Mouse (Mus musculus) gastrocnemius, postnatal 14 days (tissue): ENCODE measurements at regions not wholly inside any gene's neighbourhood (a gene's known extent, or its start where the extent isn't known, plus 50 kb on each side); places are given as distances from the start of the nearest gene placed in this dataset.
A peak's percentile ranks its signal among the peaks of the same experiment; 100 is the strongest.

Experiments
- DNase-seq: peaks from one replicate; pipeline ENCODE4 v3.0.0; 2021; ENCODE audit warnings: mixed read lengths
- intact Hi-C: fragments of 180-260 bp; cut with DNase I; formaldehyde crosslinking; loops from one replicate; pipeline ENCODE4 v1.15.1; 2025; ENCODE audit warnings: low total_unique reads

GRCm38 (mm10) chr10:54269785-54270184, 193.4 kb upstream of the Man1a start:
- DNase-seq = no peak
- intact Hi-C loops = no loop called here

- no peak for DNase-seq
- intact Hi-C loops = no loop called here
Measured at GRCm38 (mm10) chr10:54269354-54269753, 192.9 kb upstream of the Man1a start.

GRCm38 (mm10) chr10:54266656-54267055, 190.2 kb upstream of the Man1a start:
- intact Hi-C loops = no loop called here
- DNase-seq = no peak

GRCm38 (mm10) chr10:54254874-54255641, 178.6 kb upstream of the Man1a start:
- no peak for DNase-seq
- intact Hi-C loops = no loop called here

GRCm38 (mm10) chr10:54244995-54245394, 168.6 kb upstream of the Man1a start:
- intact Hi-C loops = no loop called here
- no peak for DNase-seq

GRCm38 (mm10) chr10:54202362-54202761, 126.0 kb upstream of the Man1a start:
- DNase-seq = no peak
- intact Hi-C loops = no loop called here

- DNase-seq = no peak
- intact Hi-C loops = no loop called here
Measured at GRCm38 (mm10) chr10:54201727-54202126, 125.3 kb upstream of the Man1a start.

- no peak for DNase-seq
- intact Hi-C loops = no loop called here
Measured at GRCm38 (mm10) chr10:54182670-54183069, 106.3 kb upstream of the Man1a start.

- intact Hi-C loops = no loop called here
- peak; percentile 6 for DNase-seq
Measured at GRCm38 (mm10) chr10:54169320-54169719, 92.9 kb upstream of the Man1a start.

GRCm38 (mm10) chr10:54161091-54161742, 84.8 kb upstream of the Man1a start:
- no peak for DNase-seq
- intact Hi-C loops = no loop called here

GRCm38 (mm10) chr10:54153928-54154327, 77.5 kb upstream of the Man1a start:
- DNase-seq = no peak
- intact Hi-C loops = no loop called here

GRCm38 (mm10) chr10:54132634-54133033, 56.2 kb upstream of the Man1a start:
- DNase-seq = no peak
- intact Hi-C loops = no loop called here
